Mouse (Mus musculus): ENCODE results near the gene Sntg2. TPM values are rescaled to one million over a fixed set of nuclear protein-coding genes. Genes with fewer than 3 reads are reported as not detected.
A peak's percentile ranks its signal among the peaks of the same experiment; 100 is the strongest.

Gene Sntg2
- total RNA-seq, 2 experiments from 2014 or later = 4.7 to 5.1 TPM

DNA sequence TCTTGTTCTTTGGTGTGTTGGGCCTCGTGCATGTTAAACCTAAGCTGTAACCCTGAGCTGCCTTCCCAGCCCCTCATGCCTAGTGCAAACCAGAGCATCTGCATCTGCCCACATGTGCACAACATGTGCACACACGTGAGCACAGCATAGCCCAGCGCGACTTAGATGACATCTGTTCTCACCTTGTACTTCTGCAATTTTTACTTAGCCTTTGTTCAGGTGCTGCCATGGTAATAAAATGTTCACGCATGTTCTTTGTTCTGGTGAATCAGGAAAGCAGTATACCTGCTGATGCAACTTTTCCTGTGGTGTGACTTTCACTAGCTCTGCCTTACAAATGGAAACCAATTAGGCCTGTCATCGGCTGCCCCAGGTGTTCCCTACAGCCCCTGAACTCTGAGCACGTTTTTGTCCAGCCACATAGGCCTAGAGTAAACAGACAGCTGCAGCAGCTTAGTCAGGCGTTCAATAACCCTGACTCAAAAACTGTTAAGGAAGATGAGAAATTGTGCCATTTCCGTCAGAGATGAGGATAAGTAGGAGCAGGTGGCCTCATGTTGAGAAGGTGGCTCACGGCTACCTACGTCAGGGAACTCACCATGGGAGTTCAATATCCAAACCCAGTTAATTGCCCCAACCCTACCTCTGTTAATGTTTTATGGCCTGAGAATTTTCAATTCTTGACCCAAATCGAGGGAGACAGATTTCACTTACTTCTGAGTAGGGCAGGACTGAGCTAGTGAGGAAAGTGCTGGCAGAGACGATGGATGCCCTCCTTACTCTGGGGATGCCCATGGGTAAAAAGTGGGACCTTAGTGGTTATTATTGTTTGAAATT is 80.2 kb downstream of the Sntg2 start:
- intact Hi-C loops (cut with DNase I) = loop anchor here (10.0 kb wide), 1 partner anchor 52 kb away; no protein-coding TSS in a partner anchor

DNA sequence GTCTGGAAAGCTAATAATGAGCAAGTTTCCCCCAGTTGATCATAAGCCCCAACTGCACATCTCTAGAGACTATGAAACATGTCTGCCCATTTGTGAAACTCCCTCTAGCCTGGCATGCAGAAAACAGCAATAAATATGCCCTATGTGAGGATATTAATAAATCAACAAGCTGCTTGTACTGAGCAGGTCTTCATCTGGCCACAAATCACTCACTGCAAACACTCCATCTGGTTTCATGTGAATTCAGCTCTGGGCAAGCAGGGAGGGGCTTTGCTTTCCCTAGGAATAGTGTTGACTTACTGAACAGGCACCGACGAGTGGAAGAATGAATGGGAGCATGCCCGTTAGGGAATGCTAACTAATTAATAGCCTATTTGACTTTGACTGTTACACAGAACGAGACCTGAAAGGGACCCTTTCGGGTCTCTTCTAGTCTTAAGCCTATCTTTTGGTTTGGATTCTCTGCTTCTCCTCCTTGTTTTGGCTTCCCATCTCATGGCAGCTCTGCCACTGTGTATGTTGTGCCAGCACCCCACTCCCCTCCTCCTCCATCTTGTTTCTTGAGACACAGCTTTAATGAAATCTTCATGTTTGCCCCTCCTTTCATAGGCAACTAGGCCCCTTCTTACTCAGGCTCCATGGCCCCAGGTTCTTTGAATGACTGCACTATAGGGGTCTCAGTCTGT is 86.1 kb downstream of the Sntg2 start:
- no peak for DNase-seq (ENCODE audit: extremely low spot score in 1 of 2, low spot score in 2 of 2)
- intact Hi-C loops (cut with DNase I) = no loop called here

More for the DNA sequence above, 80.2 kb downstream of the Sntg2 start:
- no peak for DNase-seq (ENCODE audit: extremely low spot score in 1 of 2, low spot score in 2 of 2)

- no peak for DNase-seq (ENCODE audit: extremely low spot score in 1 of 2, low spot score in 2 of 2)
- intact Hi-C loops (cut with DNase I) = no loop called here
Observed at GRCm38 (mm10) chr12:30283741-30284140, 89.4 kb downstream of the Sntg2 start.

- intact Hi-C loops (cut with DNase I) = no loop called here
- no peak for DNase-seq (ENCODE audit: extremely low spot score in 1 of 2, low spot score in 2 of 2)
Observed at GRCm38 (mm10) chr12:30272242-30272985, 100.8 kb downstream of the Sntg2 start.

DNA sequence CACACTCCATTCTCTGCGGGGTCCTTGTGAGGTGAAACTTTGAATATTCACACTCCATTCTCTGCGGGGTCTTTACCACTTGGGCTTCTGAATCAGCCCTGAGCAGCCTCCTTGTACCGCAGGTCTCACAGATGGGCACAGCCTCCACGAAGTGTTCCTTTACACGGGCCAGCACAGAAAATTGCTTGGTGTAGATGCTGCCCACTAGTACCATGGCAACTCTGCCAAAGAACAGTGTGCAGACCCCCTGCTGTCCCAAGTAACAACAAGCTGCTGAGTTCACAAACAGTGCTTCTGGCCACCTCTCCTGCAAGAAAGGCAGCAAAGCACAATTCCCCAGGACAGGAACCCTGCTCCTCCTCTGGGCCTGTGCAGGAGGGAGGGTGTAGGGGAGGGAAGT is 109.0 kb downstream of the Sntg2 start:
- no peak for DNase-seq (ENCODE audit: extremely low spot score in 1 of 2, low spot score in 2 of 2)
- intact Hi-C loops (cut with DNase I) = no loop called here

DNA sequence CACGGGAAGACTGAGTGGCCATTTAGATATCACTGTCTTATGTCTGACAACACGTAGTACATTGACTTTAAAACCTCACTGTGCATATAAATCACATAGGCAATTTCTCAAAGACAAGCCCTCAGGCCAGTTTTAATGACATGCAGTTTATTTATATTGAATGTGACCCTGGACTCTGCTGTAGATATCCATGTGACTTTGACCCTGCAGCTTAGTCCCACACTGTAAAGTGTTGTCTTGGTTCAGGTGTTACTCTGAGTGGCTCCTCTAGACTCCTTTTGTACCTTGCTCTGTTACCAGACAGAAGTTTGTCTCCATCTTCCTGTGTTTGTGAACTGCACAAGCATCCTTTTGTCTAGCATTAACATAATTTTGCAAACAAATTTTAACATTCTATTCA is 112.0 kb downstream of the Sntg2 start:
- intact Hi-C loops (cut with DNase I) = no loop called here
- DNase-seq (ENCODE audit: extremely low spot score in 1 of 2, low spot score in 2 of 2) = no peak

- intact Hi-C loops (cut with DNase I) = no loop called here
- no peak for DNase-seq (ENCODE audit: extremely low spot score in 1 of 2, low spot score in 2 of 2)
Observed at GRCm38 (mm10) chr12:30258641-30259040, 114.5 kb downstream of the Sntg2 start.

GRCm38 (mm10) chr12:30257664-30258063 is 115.5 kb downstream of the Sntg2 start:
- intact Hi-C loops (cut with DNase I) = no loop called here
- DNase-seq (ENCODE audit: extremely low spot score in 1 of 2, low spot score in 2 of 2) = no peak

DNA sequence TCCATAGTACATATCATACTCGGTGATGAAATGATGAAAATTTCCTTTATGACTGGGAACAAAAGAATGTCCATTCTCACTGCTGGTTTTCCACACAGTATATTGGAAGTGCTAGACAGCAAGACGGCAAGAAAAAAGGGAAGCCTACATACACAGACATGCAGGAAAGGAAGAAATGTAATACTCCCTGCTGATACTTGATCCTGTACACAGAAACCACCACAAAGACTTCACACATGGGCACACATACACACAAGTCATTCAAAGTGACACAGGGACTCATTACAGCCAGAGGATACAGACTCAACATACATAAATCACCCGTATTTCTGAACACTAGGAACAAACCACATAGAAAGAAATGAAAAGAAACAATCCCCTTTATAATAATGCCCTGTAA is 117.0 kb downstream of the Sntg2 start:
- intact Hi-C loops (cut with DNase I) = no loop called here

DNA sequence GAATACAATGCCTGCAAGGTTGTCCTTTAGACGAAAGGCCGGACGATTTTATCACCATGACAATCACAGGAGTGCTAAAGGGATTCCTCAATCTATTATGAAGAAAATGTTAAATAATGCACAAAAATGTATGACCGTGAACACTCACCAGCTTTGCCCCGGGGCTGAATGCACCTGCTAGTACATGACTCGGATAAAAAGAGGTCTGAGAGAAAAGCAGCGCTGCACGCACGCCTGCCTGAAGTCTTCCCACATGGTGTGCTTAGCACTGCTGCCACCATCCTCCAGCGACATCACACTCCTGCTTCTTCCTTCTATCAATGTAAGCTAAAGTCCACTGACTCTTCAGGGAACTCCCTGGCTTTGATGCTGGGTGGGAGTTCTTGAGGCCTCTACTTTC is 118.6 kb downstream of the Sntg2 start:
- no peak for DNase-seq (ENCODE audit: extremely low spot score in 1 of 2, low spot score in 2 of 2)
- intact Hi-C loops (cut with DNase I) = no loop called here

More for the DNA sequence above, 117.0 kb downstream of the Sntg2 start:
- no peak for DNase-seq (ENCODE audit: extremely low spot score in 1 of 2, low spot score in 2 of 2)

GRCm38 (mm10) chr12:30252381-30252780 is 120.8 kb downstream of the Sntg2 start:
- intact Hi-C loops (cut with DNase I) = no loop called here
- DNase-seq (ENCODE audit: extremely low spot score in 1 of 2, low spot score in 2 of 2) = no peak

DNA sequence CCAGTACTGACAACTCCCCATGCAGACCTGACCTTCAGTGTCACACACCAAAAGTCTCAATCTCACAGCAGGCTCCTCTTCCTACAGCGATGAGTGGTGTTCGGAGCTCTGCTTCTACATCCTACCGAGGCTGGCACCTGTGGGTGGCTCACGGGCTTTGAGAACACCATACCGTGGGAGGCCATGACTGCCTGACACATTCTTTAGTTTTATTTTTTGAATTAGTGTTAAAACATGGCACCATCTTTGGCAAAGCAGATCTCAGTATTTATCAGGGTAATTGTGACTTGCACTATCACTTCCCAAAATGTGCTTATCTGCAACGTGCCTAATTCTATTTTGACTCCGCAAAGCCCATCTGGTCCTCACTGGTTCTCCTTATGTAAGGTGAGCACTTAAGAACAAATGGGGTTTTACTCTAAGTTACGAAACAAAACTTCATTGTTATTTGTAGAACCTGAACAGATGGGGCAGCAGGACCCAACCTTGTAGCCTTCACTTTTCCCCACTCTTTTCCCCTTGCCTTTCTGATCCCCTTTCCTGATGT is 121.8 kb downstream of the Sntg2 start:
- no peak for DNase-seq (ENCODE audit: extremely low spot score in 1 of 2, low spot score in 2 of 2)

DNA sequence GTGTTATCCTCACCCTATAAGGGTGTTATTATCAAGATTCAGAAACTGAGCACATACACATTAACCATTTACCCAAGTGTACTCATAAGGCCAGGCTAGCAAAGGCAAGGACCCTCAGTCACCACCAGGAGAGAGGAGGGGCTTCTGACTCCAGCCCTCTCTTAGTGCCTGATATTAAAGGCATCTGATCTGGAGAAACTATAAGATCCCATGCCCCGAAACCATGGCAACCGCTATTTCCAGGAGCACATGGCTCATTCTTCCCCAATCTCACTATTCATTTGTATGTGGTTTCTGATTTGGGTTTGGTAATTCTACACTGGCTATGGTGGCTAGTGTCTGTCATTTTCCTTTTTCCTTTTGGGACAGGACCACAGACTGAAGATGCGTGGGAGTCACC is 124.1 kb downstream of the Sntg2 start:
- no peak for DNase-seq (ENCODE audit: extremely low spot score in 1 of 2, low spot score in 2 of 2)
- intact Hi-C loops (cut with DNase I) = no loop called here

More for the DNA sequence above, 121.8 kb downstream of the Sntg2 start:
- intact Hi-C loops (cut with DNase I) = no loop called here

DNA sequence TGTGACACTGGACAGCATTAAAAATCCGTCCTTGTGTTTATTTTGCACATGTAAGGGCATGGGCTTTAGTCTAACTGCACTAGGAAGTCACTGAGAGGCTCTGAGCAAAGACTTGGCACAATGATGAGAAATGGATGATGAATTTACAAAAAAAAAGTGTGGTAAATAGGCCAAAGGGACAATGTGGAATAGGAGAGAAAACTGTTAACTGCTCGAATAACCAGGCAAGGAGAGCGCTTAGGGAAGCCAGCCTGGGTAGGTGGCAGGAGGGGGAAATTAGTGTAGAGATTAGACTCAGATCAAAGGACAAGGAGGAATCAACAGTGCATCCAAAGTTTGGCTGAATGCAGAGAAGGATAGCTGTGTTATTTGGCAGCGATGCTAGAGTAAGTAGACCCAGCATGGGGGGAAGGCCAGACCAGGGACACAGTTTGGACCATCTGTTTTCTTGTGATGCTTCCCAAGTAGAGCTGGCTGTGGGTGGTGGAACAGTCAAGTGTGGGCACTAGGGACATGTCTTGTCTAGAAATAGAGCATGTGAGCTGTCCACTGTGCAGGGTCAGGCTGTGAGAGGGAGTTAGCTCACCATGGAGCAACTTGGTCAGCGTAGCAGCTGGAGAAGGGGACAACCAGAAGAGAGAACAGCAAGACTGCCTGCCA is 126.8 kb downstream of the Sntg2 start:
- intact Hi-C loops (cut with DNase I) = no loop called here
- DNase-seq (ENCODE audit: extremely low spot score in 1 of 2, low spot score in 2 of 2) = no peak

- intact Hi-C loops (cut with DNase I) = no loop called here
- DNase-seq (ENCODE audit: extremely low spot score in 1 of 2, low spot score in 2 of 2) = peak; percentile 38 to 68
Observed at GRCm38 (mm10) chr12:30244194-30244593, 129.0 kb downstream of the Sntg2 start.

GRCm38 (mm10) chr12:30240891-30241290 is 132.3 kb downstream of the Sntg2 start:
- intact Hi-C loops (cut with DNase I) = no loop called here
- DNase-seq (ENCODE audit: extremely low spot score in 1 of 2, low spot score in 2 of 2) = no peak

GRCm38 (mm10) chr12:30234940-30235339 is 138.2 kb downstream of the Sntg2 start:
- intact Hi-C loops (cut with DNase I) = no loop called here

DNA sequence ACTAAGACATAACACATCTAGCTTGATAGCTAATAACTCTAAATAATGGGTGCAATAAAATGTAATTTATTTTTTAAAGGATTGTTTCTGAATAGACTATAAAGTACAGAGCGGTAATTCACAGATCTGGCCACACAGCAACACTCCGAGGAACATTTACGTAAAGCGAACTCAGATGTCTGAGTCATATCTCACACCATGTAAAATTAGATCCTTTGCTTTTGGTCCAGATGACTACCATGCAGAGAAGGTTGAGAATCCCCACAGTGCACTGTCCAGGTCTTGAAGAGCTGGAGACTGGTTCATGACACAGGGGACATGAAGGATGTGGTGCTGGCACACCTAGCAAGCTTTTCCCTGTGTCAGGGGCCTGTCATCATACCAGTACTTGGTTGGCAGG is 145.2 kb downstream of the Sntg2 start:
- DNase-seq (ENCODE audit: extremely low spot score in 1 of 2, low spot score in 2 of 2) = no peak
- intact Hi-C loops (cut with DNase I) = no loop called here

More at GRCm38 (mm10) chr12:30234940-30235339, 138.2 kb downstream of the Sntg2 start:
- no peak for DNase-seq (ENCODE audit: extremely low spot score in 1 of 2, low spot score in 2 of 2)

DNA sequence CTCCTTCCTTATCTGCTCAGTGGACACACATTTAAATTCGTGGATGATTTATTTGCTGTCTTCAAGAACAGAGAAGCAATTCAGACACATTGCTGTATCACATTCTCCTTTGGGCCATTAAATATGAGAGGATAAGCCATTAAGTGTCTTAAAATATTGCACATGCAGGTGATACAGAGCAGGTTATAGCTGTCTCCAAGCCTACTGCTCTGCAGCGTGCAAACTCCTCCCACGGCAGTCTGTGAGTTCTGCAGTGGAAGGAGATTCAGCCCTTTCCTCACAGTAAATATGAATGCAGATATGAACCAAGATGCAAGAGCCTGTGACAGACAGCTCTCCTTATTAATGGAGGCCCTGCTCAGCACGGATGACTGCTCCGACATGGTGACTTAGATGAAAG is 146.9 kb downstream of the Sntg2 start:
- intact Hi-C loops (cut with DNase I) = no loop called here
- no peak for DNase-seq (ENCODE audit: extremely low spot score in 1 of 2, low spot score in 2 of 2)

Data from left cerebral cortex, postnatal 10 days (tissue).